Mouse (Mus musculus) bone marrow, adult 2 months (tissue): Measurements from ENCODE around the gene Tecpr1. TPM values are rescaled to one million over a fixed set of nuclear protein-coding genes. Genes with fewer than 3 reads are reported as not detected.

Source experiments
- H3K27ac ChIP-seq: fragments of 200-500 bp; 2 replicates; pipeline ENCODE4 v1.5.1; 2012; ENCODE audit warnings: low read depth, mild to moderate bottlenecking, control low read depth, inconsistent platforms, low read length; ENCODE audit not compliant: control insufficient read depth, poor library complexity, insufficient read depth
- H3K4me1 ChIP-seq: fragments of 200-500 bp; 2 replicates; pipeline ENCODE4 v1.6.1; 2011; ENCODE audit warnings: low read length; ENCODE audit not compliant: control insufficient read depth, insufficient read depth
- H3K4me3 ChIP-seq: fragments of 200-500 bp; replicated peaks from 2 replicates; pipeline ENCODE3; 2011; ENCODE audit warnings: mild to moderate bottlenecking, low read depth, low read length, control low read depth; ENCODE audit not compliant: control insufficient read depth
- CTCF ChIP-seq: fragments of 200-500 bp; IDR thresholded peaks from 2 replicates; pipeline ENCODE4 v1.5.1; 2011; ENCODE audit warnings: low read length, control low read depth; ENCODE audit not compliant: control insufficient read depth, insufficient read depth
- POLR2A ChIP-seq: fragments of 200-500 bp; IDR thresholded peaks from 2 replicates; pipeline ENCODE4 v1.6.1; 2011; ENCODE audit warnings: low read depth, mild to moderate bottlenecking, control low read depth, low read length, borderline replicate concordance; ENCODE audit not compliant: control insufficient read depth
- WGBS: fragments of 180-500 bp; shearing (Covaris S2); methylation state at CpG from one replicate; pipeline ENCODE4 v1.1.7; 2018; 5-methylcytosine and 5-hydroxymethylcytosine counted together
- polyA plus RNA-seq: library from polyadenylated mRNA; stranded (reverse); fragments of >200 nt; gene quantifications from 2 replicates; pipeline ENCODE4 v1.2.4, GENCODE M21; 2011; ENCODE audit warnings: low replicate concordance; ENCODE audit not compliant: missing spikeins, insufficient read depth, insufficient read length

Gene Tecpr1
- polyA plus RNA-seq, 1 experiment = 11.9 TPM

DNA sequence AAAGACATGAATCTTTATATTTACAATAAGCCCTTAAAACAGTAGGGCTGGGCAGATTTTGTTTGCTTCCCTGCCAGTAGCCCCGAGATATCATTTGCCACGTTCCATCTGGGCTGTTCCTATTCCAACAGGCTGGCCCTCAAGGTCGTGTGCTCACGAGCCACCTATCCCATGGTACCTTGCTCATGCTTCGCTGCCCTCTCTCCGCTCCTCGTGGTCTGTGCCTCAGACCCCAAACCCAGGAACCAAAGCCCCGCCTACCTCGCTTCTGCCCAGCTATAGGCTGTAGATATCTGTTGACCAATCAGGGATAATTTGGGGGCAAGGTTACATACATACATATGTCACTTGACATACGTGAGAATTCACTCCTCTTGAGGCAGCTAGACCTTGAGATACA, 23.9 kb upstream of the Tecpr1 start:
- Histone ChIP-seq H3K4me3 (no peak overlapping the region), H3K27ac (no peak overlapping the region), H3K4me1 (peaks cover 4% of the 10 kb centered on the region; the same call in 1 of the 2 replicates)
- 71% methylated on average over 10 of the region's 10 CpGs for WGBS
- TF ChIP-seq POLR2A (no peak), CTCF (no peak)

DNA sequence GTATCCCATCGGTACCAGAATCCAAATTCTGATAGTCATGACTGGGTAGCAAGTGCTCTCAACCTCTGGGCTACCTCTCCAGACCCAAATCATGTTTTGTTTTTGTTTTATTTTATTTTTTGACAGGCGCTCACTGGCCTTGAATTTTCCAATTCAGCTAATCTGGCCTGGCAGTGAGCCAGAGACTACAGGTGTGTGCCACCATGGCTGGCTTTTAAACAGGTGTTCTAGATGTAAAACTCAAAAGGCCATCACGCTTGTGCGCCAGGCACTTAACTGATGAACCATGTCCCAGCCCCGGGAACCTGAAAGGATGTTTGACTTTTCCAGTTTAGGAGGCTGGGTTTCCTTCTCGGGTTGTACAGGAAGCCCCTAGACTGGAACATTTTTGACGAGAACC, 23.3 kb upstream of the Tecpr1 start:
- Histone ChIP-seq H3K27ac (no peak overlapping the region), H3K4me3 (no peak overlapping the region), H3K4me1 (peaks cover 4% of the 10 kb centered on the region; the same call in 1 of the 2 replicates)
- no peak for TF ChIP-seq CTCF
- no peak for TF ChIP-seq POLR2A
- 79% methylated on average over 7 of the region's 7 CpGs for WGBS

DNA sequence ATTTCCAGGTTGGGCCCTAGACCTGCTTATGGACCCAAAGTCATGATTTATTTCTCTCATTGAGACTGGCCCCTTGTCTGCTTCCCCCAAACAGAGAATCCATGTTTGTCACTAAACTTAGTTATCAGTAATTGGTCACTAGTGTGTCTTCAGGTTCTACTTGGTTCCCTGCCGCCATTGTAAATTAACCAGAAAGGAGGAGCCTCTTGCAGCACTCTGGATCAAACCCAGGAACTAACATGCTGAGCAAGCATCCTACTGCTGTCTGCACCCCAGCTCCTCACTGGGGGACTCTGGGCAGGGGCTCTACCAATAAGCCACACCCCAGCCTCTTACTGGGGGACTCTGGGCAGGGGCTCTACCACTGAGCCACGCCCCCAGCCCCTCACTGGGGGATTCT, 22.2 kb upstream of the Tecpr1 start:
- Histone ChIP-seq H3K27ac (no peak overlapping the region), H3K4me3 (no peak overlapping the region), H3K4me1 (peaks cover 4% of the 10 kb centered on the region; the same call in 1 of the 2 replicates)
- TF ChIP-seq POLR2A (no peak), CTCF (no peak)
- 73% methylated on average over 2 of the region's 2 CpGs for WGBS

DNA sequence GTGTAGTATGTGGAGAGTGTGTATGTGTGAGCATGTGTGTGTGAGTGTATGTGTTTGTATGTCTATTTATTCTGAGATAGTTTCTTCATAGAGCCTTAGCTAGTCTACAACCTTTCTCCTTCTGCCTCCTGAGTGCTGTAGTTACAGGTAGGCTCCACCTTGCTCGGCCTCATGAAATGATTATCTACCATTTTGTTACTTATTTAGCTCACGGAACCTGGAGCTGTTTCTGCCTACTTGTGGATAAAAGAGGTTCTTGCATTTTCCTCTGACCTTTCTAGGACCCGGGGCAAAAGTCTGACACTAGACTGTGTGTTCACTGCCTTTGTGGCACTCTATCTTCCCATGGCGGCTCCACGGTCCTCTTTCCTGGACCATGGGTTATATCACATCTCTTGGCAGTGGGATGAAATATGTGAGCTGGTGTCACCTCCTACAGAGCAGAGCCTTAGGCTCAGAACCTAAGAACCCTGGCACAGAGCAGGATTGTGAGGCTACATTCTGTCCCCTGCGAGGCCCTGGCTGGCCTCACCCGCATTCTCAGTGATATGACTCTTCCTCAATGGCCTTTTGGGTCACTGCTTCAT, 20.6 kb upstream of the Tecpr1 start, which contains the start of gene Bri3:
Gene Bri3, plus strand, starts transcription at position 537 of the 587 bp plus-strand sequence.
- 84% methylated on average over 7 of the region's 7 CpGs for WGBS
- no peak within 1 kb of the TSS for H3K27ac ChIP-seq
- H3K4me1 ChIP-seq = peaks cover 4% of the 10 kb centered on the region; the same call in 1 of the 2 replicates
- H3K4me3 ChIP-seq = no peak within 1 kb of the TSS
- TF ChIP-seq CTCF (no peak), POLR2A (no peak)

DNA sequence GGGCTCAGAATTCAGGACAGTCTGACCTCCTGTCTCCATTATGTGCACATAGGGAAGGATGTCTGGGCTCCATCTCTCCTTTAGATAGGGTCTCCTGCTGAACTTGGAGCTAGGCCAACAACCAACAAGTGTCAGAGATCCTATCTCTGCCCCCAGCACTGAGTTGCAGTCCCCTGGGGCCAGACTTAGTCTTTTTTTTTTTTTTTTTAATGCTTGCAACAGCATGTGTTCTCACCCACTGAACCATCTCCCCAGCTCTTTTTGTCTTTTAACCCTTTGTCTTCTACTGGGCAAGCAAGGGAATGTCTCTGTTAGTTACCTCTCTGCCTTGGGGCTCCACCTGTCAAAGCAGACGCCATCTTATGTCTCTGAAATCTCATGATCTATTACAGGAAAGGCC, 15.6 kb upstream of the Tecpr1 start:
- TF ChIP-seq POLR2A (no peak), CTCF (no peak)
- no peaks in the 10 kb centered on the region for H3K4me1 ChIP-seq
- H3K4me3 ChIP-seq = no peak overlapping the region
- WGBS = 77% methylated on average over 1 of the region's 1 CpGs
- H3K27ac ChIP-seq = no peak overlapping the region

DNA sequence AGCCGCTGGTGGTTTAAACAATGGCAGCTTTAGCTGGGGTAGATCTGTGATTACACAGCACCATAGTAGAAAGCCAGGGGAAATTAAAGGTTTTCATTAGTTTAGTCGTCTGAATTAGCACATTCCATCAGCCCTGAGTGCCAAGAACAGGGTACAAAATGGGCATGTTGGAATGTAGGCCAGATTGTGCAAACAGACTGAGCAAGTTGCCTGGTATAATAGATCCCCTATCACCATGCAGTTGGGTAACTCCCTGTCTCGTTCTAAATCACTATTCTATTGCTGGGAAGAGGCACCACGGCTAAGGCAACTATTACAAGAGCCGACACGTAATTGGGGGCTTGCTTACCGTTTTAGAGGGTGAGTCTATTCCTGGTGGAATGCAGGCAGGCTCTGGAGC, 11.3 kb upstream of the Tecpr1 start:
- Histone ChIP-seq H3K4me1 (no peaks in the 10 kb centered on the region), H3K4me3 (no peak overlapping the region), H3K27ac (no peak overlapping the region)
- 81% methylated on average over 7 of the region's 7 CpGs for WGBS
- TF ChIP-seq CTCF = no peak
- TF ChIP-seq POLR2A = no peak

DNA sequence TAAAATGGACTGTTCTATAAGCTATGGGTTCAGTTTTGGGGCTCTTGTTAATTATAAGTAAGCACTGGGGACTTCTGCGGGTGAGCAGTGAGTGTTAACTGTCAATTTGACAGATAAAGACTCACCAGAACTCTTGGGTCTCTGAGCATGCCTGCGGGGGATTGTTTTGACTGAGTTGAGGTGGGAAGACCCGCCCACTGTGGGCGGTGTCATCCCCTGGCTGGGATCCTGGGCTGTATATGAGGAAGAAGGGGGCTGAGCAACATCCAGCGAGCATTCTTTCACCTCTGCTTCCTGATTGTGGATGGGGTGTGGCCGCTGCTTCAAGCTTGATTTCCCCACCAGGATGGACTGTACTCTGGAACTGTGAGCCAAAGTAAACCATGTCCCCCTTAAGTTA, 10.8 kb upstream of the Tecpr1 start:
- Histone ChIP-seq H3K4me1 (no peaks in the 10 kb centered on the region), H3K27ac (no peak overlapping the region), H3K4me3 (no peak overlapping the region)
- TF ChIP-seq POLR2A (no peak), CTCF (no peak)
- 65% methylated on average over 6 of the region's 6 CpGs for WGBS

DNA sequence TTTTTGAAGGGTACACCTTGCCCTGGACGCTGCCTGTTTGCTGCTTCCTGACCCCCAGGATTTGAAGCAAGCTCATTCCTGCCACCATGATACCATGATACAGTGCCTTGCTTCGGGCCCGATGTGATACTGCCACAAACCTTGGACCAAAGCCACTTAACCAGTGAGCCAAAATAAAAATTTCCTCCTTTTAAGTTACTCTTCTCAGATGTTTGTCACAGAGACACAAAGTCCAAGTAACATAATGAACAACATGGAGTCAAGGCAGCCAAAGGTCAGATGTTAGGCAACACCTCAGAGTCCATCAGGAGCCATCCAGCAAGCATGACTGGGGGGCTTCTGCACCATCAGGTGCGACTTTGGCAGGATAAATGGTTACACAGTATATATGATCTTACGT, 9.1 kb upstream of the Tecpr1 start:
- Histone ChIP-seq H3K4me1 (no peaks in the 10 kb centered on the region), H3K27ac (no peak overlapping the region), H3K4me3 (no peak overlapping the region)
- TF ChIP-seq CTCF = no peak
- no peak for TF ChIP-seq POLR2A
- WGBS = 77% methylated on average over 5 of the region's 5 CpGs

DNA sequence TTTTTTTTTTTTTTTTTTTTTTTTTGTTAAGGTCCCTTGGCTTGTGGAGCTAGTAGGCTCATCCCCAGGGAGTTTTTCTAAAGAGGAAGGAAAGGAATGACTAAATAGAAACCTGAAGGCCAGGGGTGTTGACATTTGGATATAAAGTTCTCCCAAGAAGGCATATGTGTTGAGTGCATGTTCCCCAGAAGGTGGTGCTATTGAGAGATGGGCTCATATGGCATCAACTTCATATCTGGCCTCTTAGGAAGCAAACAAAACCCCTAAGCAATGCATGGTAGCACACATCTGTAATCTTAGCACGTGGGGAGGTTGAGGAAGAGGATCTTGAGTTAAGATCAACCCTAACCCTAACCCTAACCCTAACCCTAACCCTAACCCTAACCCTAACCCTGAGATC, 8.0 kb upstream of the Tecpr1 start:
- Histone ChIP-seq H3K27ac (no peak overlapping the region), H3K4me1 (no peaks in the 10 kb centered on the region), H3K4me3 (no peak overlapping the region)
- 4% methylated on average over 1 of the region's 1 CpGs for WGBS
- TF ChIP-seq CTCF (peak; percentile 21; the same call in 1 of the 2 replicates), POLR2A (no peak)
